Mouse (Mus musculus) embryonic facial prominence, embryonic 14.5 days (tissue): ENCODE measurements around the gene Slc41a1. TPM values are rescaled to one million over a fixed set of nuclear protein-coding genes. Genes with fewer than 3 reads are reported as not detected.
A peak's percentile ranks its signal among the peaks of the same experiment; 100 is the strongest.

Source experiments
- ATAC-seq: fragments of 200-750 bp; cut with Nextera tagmentation; 2 replicates; pipeline ENCODE4 v1.8.0; 2017; ENCODE audit warnings: low read depth, moderate number of reproducible peaks, moderate TSS enrichment
- DNase-seq: peaks from one replicate; pipeline ENCODE4 v3.0.0-alpha.2; 2015; ENCODE audit warnings: low spot score
- H3K27ac ChIP-seq: fragments of 300-500 bp; sonication (generic); replicated peaks from 2 replicates; pipeline ENCODE4 v1.5.1; 2014; ENCODE audit warnings: low read depth, mild to moderate bottlenecking, low read length, moderate library complexity
- H3K27me3 ChIP-seq: fragments of 300-500 bp; sonication (generic); replicated peaks from 2 replicates; pipeline ENCODE4 v1.6.1; 2014; ENCODE audit warnings: low read length; ENCODE audit not compliant: control insufficient read depth, insufficient read depth
- H3K36me3 ChIP-seq: fragments of 300-500 bp; sonication (generic); 2 replicates; pipeline ENCODE4 v1.6.1; 2014; ENCODE audit warnings: low read length, mixed read lengths; ENCODE audit not compliant: control insufficient read depth, insufficient read depth
- H3K4me1 ChIP-seq: fragments of 300-500 bp; sonication (generic); 2 replicates; pipeline ENCODE4 v1.6.1; 2014; ENCODE audit warnings: antibody characterized with exemption, low read length; ENCODE audit not compliant: control insufficient read depth, insufficient read depth
- H3K4me2 ChIP-seq: fragments of 300-500 bp; sonication (generic); 2 replicates; pipeline ENCODE4 v1.6.1; 2014; ENCODE audit warnings: low read depth, mild to moderate bottlenecking, low read length, moderate library complexity, mixed read lengths
- H3K4me3 ChIP-seq: fragments of 300-500 bp; sonication (generic); 2 replicates; pipeline ENCODE4 v1.5.1; 2014; ENCODE audit warnings: low read depth, mild to moderate bottlenecking, low read length
- H3K9ac ChIP-seq: fragments of 300-500 bp; sonication (generic); 2 replicates; pipeline ENCODE4 v1.6.1; 2014; ENCODE audit warnings: low read depth, mild to moderate bottlenecking, low read length, moderate library complexity, mixed read lengths
- H3K9me3 ChIP-seq: fragments of 300-500 bp; sonication (generic); 2 replicates; pipeline ENCODE4 v1.6.1; 2016; ENCODE audit warnings: low read length; ENCODE audit not compliant: control insufficient read depth
- WGBS: fragments of 180-500 bp; shearing (Covaris S2); extraction: QIAGEN DNeasy Blood & Tissue Kit; methylation state at CpG from one replicate; pipeline ENCODE4 v1.1.7; 2014; 5-methylcytosine and 5-hydroxymethylcytosine counted together
- polyA plus RNA-seq: library from polyadenylated mRNA; unstranded; fragments of >200 nt; fragmentation: Nextera tagmentation; extraction: Ambion mirVana; gene quantifications from 2 replicates; pipeline ENCODE4 v1.2.1, GENCODE M21; 2014

Slc41a1 gene
- polyA plus RNA-seq, 1 experiment from 2014 or later, result 19.5 TPM

DNA sequence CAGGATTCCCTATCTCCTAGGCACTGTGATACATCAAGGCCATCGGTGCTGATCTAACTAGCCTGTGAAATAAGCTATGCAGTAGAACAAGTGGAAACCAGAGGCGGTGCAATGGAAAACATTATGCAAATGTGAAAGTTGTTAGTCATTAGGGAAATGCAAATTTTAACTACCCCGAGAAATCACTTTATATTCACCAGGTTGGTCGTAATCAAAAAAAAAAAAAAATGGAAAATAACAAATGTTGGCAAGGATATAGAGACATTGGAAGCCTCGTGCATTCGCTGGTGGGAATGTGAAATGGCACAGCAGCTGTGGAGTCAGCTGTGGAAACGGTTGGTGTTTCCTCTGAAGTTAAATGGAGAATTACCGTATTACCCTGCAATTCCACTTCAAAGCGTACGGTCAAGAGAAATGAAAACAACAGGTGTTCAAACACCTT is 6.4 kb upstream of the Slc41a1 start:
- ATAC-seq, result no peak
- no peak overlapping the region for H3K4me3 ChIP-seq
- 61% methylated on average over 10 of the region's 10 CpGs for WGBS
- H3K9ac ChIP-seq, result no peak overlapping the region
- H3K4me2 ChIP-seq, result no peak overlapping the region
- H3K27ac ChIP-seq, result 0 out of 2 replicates have a peak overlapping the region, but pooled peaks have one; percentile 18
- no peaks in the 10 kb centered on the region for H3K36me3 ChIP-seq
- H3K4me1 ChIP-seq, result no peaks in the 10 kb centered on the region
- H3K9me3 ChIP-seq, result peaks cover 9% of the 10 kb centered on the region; the same call in 1 of the 2 replicates
- H3K27me3 ChIP-seq, result no peaks in the 10 kb centered on the region
- DNase-seq, result peak; percentile 69

DNA sequence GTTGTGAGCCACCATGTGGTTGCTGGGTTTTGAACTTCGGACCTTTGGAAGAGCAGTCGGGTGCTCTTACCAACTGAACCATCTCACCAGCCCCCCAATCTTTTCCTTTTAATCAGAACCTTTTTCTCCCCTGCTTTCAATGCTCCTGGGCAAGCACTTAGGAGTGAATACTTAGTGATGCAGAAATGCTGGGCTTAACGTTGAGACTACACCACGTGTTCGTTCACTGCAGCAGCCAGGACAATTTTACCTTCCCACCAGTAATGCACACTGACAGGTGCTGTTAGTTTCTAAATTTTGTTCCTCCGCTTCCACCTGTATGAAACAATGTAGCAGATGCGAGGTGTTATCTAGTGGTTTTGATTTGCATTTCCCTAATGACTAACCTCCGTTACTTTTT is 5.0 kb upstream of the Slc41a1 start:
- no peak for DNase-seq
- no peak overlapping the region for H3K4me3 ChIP-seq
- no peaks in the 10 kb centered on the region for H3K36me3 ChIP-seq
- H3K9ac ChIP-seq, result no peak overlapping the region
- 65% methylated on average over 8 of the region's 8 CpGs for WGBS
- no peak overlapping the region for H3K27ac ChIP-seq
- no peak overlapping the region for H3K4me2 ChIP-seq
- H3K9me3 ChIP-seq, result peaks cover 9% of the 10 kb centered on the region; the same call in 1 of the 2 replicates
- ATAC-seq, result no peak
- H3K4me1 ChIP-seq, result no peaks in the 10 kb centered on the region; the same call in 1 of the 2 replicates
- H3K27me3 ChIP-seq, result no peaks in the 10 kb centered on the region

DNA sequence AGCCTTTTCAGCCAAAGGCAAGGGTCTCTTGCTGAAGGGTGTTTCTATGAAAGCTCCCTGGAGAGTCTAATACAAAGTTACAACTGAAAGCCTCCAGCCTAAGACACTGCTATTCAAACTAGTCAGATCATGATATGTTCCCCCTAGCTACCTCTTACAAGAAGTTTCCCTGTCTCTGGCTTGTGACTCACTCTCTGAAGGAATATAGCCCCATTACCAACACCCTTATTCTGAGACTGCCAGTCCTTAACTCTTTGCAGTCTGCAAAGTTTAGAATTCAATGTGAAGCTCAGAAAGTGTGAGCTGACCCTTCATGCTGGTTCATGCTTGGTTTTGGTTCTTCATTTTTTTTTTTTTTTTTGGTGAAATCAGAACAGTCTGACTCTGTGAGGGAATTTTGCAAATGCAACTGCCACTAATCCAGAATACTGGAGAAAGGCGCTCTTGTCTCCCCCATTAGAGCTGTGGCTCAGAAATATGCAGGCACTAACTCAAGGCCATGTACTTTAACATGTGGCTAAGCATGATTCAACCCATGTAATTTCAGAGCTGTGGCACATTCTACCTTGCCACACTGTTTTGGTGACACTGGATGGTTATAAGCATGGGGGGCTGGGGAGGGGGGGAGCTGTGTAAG is 4.3 kb upstream of the Slc41a1 start:
- Histone ChIP-seq H3K9ac (no peak overlapping the region), H3K4me2 (no peak overlapping the region), H3K27me3 (no peaks in the 10 kb centered on the region), H3K4me3 (no peak overlapping the region), H3K36me3 (no peaks in the 10 kb centered on the region), H3K4me1 (no peaks in the 10 kb centered on the region; the same call in 1 of the 2 replicates), H3K27ac (no peak overlapping the region), H3K9me3 (peaks cover 9% of the 10 kb centered on the region; the same call in 1 of the 2 replicates)
- DNase-seq, result no peak
- ATAC-seq, result no peak
- 87% methylated on average over 1 of the region's 1 CpGs for WGBS

DNA sequence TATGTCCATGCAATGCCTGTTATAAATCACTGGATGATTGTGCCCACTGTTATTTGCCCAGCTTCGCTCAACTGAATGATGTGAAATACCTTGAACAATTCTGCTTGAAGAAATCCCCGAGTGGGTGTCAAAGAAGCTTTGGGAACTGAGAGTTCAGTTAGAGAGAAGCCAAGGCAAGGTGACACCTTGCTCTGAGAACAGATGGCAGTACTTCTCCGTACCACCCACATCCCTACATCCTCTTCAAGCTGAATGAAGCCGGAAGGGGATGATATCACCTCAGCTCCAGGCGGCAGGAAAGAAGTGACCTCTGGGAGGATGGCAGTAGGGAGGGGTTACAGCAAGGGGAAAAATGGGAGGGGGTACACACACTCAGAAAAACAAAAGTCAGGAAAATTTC is 3.7 kb upstream of the Slc41a1 start:
- Histone ChIP-seq H3K9ac (no peak overlapping the region), H3K4me1 (no peaks in the 10 kb centered on the region; the same call in 1 of the 2 replicates)
- 51% methylated on average over 5 of the region's 5 CpGs for WGBS

DNA sequence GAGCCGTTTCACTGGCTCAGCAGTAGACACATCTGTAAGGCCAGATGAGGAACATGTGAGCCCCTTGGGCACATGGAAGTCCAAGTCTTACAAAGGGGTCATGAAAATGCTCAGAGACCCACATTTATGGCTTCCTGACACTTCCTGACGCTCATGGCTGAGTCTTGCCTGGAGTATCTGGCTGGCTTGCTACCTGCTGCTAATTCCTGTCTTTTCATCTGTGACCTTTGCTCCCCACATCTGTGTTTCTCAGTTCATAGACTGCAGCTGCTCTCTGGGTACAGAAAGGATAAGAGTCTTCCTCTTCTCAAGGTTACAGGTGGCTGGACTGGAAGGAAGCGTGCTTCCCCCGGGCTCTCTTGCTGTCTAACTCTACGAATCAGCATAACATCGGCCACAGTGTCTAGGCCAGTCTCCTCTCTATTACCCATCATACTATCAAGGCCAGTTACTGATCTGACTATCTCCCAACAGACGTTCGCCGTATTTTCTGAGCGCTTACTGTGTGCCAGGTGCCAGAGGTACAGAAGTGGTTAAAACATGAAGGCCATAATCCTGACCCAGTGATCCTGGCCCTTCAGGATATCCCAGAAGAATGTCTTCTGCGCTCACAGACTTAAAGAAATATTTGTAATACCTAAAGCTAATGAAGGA is 2.6 kb upstream of the Slc41a1 start:
- H3K36me3 ChIP-seq, result no peaks in the 10 kb centered on the region
- ATAC-seq (no peak), DNase-seq (no peak)
- 80% methylated on average over 11 of the region's 11 CpGs for WGBS
- no peak overlapping the region for H3K4me2 ChIP-seq
- H3K9me3 ChIP-seq, result peaks cover 1% of the 10 kb centered on the region; the same call in 1 of the 2 replicates
- no peaks in the 10 kb centered on the region for H3K27me3 ChIP-seq
- no peak overlapping the region for H3K4me3 ChIP-seq
- no peak overlapping the region for H3K27ac ChIP-seq
- no peak overlapping the region for H3K9ac ChIP-seq
- peaks cover 5% of the 10 kb centered on the region for H3K4me1 ChIP-seq

More for the DNA sequence above, 3.7 kb upstream of the Slc41a1 start:
- Histone ChIP-seq H3K9me3 (peaks cover 9% of the 10 kb centered on the region; the same call in 1 of the 2 replicates), H3K27me3 (no peaks in the 10 kb centered on the region), H3K4me2 (no peak overlapping the region), H3K36me3 (no peaks in the 10 kb centered on the region), H3K4me3 (no peak overlapping the region), H3K27ac (no peak overlapping the region)
- DNase-seq, result no peak
- ATAC-seq, result no peak

DNA sequence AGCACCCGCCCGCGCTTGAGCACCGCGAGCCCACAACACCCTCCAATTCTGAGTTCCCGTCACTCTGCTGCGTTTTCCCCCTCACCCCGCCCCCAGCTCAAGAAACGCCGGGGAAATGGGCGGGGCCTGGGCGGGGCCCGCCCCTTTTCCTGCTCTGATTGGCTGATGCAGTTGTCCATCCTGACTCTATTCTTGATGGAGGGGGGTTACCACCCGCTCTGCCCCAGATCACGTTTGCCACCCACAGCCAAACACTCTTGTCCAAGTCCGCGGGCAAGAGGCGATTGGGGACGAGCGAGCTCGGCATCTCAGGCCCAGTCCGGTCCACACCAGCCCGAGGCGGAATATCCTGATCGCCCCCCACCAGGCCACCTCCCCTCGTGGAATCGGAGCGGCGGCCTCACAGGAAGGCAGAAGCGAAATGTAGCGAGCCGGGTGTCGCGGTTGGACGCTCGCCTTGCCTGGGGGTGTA is 530 bp downstream of the Slc41a1 start:
- Histone ChIP-seq H3K4me3 (peak overlapping the region; percentile 78), H3K27ac (peak overlapping the region; percentile 84), H3K27me3 (no peaks in the 10 kb centered on the region), H3K9me3 (no peaks in the 10 kb centered on the region), H3K36me3 (peaks cover 15% of the 10 kb centered on the region; the same call in 1 of the 2 replicates), H3K4me2 (peak overlapping the region; percentile 75), H3K9ac (peak overlapping the region; percentile 86), H3K4me1 (peaks cover 10% of the 10 kb centered on the region)
- ATAC-seq, result peak; percentile 95
- under 1% methylated on average over 27 of the region's 36 CpGs for WGBS
- DNase-seq, result peak; percentile 95

DNA sequence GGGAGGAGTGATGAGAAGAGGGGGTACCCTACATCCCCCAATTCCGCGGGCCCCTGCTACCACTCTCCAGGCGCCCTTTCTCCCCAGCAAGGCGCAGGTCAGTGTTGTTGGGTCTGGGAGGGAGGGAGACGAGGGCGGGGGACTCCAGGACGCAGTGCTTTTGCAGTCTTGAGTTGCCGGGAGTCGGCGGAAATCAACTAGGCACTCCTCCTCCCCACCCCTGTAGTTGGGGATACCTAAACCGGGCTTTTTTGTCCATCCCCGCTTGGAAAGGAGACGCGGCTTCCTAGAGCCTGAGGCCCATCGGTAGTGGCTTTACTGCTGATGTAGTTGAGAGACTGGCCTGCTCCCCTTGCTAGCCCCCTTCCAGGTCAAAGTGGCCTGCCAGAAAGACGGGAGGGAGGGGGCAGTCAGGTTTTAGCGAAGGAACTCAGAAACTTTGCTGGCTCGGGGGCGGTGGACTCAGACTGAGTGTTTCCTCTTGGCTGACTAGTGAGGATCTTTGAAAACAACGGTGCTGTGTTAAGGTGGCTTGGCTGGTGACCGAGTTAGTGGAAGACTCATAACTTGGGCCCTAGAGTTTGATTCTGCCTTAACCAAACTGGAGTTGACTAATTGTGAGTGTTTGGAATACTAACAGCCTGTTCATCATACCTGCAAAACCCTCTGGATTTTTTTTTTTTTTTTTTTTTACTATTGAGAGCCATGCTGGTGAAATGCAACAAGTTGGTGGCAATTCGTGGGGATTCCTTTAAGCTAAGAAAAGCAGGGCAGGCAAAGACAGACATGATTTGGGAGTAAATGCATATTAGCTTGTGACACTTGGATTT is 1.2 kb downstream of the Slc41a1 start:
- Histone ChIP-seq H3K36me3 (peaks cover 19% of the 10 kb centered on the region; the same call in 1 of the 2 replicates), H3K4me3 (peak overlapping the region; percentile 78), H3K9ac (peak overlapping the region; percentile 86), H3K9me3 (no peaks in the 10 kb centered on the region), H3K4me1 (peaks cover 10% of the 10 kb centered on the region), H3K27me3 (no peaks in the 10 kb centered on the region), H3K4me2 (peak overlapping the region; percentile 75), H3K27ac (peak overlapping the region; percentile 84)
- DNase-seq (peak; percentile 64), ATAC-seq (peak; percentile 60)
- WGBS, result under 1% methylated on average over 21 of the region's 22 CpGs

DNA sequence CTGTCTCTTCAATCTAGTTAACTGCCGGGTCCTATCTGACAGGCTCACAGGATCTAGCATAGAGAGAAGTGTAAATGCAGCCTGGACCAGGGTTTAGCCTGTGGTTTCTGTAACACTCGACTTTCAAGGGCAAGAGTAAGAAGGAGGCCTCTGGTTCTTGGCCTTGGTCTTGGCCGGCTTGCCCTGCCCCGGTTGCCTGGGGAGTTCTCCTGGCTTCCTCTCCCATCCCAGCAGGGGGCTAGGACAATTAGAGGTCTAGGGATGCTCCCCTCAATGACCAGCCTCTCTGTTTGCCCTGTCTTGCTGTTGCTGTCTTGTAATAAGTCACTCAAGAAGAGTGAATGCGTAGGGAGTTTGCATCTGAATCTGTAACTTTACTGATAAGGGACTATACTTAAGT is 2.0 kb downstream of the Slc41a1 start:
- ATAC-seq (no peak), DNase-seq (no peak)
- H3K27ac ChIP-seq, result no peak overlapping the region
- peak overlapping the region; percentile 86 for H3K9ac ChIP-seq
- no peaks in the 10 kb centered on the region for H3K9me3 ChIP-seq
- 31% methylated on average over 5 of the region's 5 CpGs for WGBS
- peaks cover 27% of the 10 kb centered on the region; the same call in 1 of the 2 replicates for H3K36me3 ChIP-seq
- peak overlapping the region; percentile 75 for H3K4me2 ChIP-seq
- peak overlapping the region; percentile 78 for H3K4me3 ChIP-seq
- peaks cover 10% of the 10 kb centered on the region for H3K4me1 ChIP-seq
- H3K27me3 ChIP-seq, result no peaks in the 10 kb centered on the region
